Mouse (Mus musculus) left cerebral cortex, postnatal 4 days (tissue): ENCODE measurements at regions not wholly inside any gene's neighbourhood (a gene's known extent, or its start where the extent isn't known, plus 50 kb on each side); places are given as distances from the start of the nearest gene placed in this dataset.
"Not testable (repeated sequence)": the region's sequence is repeated elsewhere in the genome, so short reads cannot be mapped to it uniquely, and the experiment has no call there.

ENCODE experiments used
- DNase-seq: peaks from one replicate; pipeline ENCODE4 v3.0.0-alpha.2; 2022
- intact Hi-C: fragments of 180-260 bp; cut with DNase I; formaldehyde crosslinking; loops from one replicate; pipeline ENCODE4 v1.15.1; 2025

DNA sequence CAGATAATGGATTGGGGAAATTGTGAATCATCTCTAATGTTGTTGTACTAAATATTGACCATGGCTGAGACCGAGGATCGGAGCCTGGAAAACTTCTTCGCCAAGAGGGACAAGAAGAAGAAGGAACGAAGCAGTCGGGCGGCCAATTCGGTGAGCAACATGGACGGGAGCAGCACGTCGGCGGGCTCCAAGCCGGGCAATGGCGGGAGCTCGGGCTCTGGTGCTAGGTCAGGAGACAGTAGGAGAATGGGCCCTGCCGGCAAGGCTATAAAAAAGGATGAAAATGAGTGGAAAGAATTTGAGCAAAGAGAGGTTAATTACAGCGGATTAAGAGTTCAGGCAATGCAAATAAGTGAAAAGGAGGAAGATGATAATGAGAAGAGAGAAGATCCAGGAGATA lies 55.0 kb upstream of the Zfp990 start:
- intact Hi-C loops, DNase-seq: not testable (repeated sequence)

DNA sequence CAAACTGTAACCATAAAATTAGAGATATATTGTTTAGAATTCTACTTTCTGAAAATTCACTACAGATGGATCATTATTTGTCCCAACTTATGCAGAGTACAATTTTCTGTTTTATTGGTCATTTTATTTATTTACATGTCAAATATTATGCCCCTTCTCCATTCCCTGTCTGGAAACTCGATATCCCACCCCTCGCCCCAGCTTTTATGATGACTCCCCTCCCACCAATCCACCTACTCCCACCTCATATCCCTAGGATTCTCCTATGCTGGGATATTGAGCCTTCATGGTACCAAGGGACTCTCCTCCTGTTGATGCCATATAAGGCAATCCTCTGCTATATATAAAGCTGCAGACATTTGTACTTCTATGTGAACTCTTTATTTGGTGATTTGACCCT lies 62.0 kb upstream of the Zfp990 start:
- intact Hi-C loops: no loop called here
- no peak for DNase-seq

GRCm38 (mm10) chr4:145436718-145437117 lies 73.8 kb upstream of the Zfp990 start:
- intact Hi-C loops, DNase-seq: not testable (repeated sequence)

DNA sequence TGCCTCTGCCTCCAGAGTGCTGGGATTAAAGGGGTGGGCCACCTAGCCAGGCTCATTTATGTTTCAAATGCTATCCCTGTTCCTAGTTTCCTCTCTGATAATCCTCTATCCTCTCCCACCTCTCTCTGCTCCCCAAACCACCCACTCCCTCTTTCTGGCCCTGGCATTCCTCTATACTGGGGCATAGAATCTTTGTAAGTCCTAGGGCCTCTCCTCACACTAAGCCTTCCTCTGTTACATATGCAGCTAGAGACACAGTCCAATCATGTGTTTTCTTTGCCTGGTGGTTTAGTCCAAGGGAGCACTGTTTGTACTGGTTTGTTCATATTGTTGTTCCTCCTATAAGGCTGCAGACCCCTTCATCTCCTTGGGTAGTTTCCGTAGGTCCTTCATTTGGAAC lies 76.0 kb upstream of the Zfp990 start:
- intact Hi-C loops: loop anchor here (2.0 kb wide), 1 partner anchor 148 kb away; no protein-coding TSS in a partner anchor
- no peak for DNase-seq

DNA sequence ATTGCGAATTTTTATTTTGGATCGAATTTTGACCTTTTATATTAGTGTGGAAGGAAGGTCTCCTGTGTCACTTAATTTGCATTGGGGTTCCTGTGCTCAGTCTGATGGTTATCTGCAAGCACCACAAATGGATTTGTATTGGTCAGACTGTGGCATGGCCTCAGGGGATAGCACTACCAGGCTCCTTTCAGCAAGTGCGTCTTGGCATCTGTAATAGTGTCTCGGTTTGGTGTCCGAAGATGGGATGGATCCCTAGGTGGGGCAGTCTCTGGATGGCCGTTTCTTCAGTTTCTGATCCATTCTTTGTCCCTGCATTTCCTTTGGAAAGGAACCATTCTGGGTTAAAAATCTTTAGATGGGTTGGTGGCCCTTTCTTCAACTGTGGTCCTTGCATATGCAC lies 76.5 kb upstream of the Zfp990 start:
- DNase-seq: no peak
- intact Hi-C loops: loop anchor here (2.0 kb wide), 1 partner anchor 149 kb away; no protein-coding TSS in a partner anchor

- DNase-seq, intact Hi-C loops: not testable (repeated sequence)
Measured at GRCm38 (mm10) chr4:145433235-145433634, 77.3 kb upstream of the Zfp990 start.

DNA sequence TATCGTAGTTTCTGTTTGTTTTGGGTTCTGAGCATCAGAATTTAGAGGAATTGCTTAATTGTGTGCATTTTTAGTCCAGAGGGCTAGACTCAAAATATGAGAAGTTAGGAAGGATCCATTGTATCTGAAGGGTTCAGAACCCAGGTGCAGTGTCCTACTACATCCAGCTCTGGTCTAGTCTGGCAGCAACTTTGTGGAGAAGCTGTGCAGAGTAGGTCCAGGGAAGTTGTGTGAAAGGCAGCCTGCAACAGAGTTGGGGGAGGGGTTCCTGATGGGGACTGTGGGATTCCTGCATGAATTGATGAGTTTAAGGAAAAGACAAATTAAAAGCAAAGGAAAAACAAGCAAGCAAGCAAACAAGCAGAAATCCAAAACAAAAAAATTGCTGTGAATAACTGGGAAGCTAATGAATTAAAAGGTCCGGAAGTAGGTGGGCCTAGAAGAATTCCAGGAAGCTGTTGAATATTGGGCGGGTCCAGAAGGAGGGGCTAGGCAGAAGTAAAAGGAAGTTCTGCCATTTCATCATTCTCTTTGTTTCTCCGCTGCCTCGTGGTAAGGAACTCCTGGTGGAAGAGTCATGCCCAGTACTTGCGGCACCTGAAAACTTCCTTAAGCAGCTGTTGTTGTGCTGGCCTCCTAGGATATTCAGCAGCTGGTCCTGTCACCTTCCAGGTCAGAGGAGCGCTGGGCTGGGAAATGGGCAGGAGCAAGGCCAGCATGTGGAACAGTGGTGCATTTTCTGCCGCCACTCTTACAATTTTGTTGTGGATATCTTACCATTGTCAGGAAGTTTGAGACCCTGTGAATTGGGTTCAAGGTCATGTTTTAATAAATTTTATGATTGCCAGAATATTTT lies 78.4 kb upstream of the Zfp990 start:
- intact Hi-C loops: no loop called here
- no peak for DNase-seq

GRCm38 (mm10) chr4:145417837-145418236 lies 92.7 kb upstream of the Zfp990 start:
- intact Hi-C loops, DNase-seq: not testable (repeated sequence)

- no peak for DNase-seq
- intact Hi-C loops: no loop called here
Measured at GRCm38 (mm10) chr4:145411141-145411540, 96.2 kb upstream of the Tnfrsf8 start.

DNA sequence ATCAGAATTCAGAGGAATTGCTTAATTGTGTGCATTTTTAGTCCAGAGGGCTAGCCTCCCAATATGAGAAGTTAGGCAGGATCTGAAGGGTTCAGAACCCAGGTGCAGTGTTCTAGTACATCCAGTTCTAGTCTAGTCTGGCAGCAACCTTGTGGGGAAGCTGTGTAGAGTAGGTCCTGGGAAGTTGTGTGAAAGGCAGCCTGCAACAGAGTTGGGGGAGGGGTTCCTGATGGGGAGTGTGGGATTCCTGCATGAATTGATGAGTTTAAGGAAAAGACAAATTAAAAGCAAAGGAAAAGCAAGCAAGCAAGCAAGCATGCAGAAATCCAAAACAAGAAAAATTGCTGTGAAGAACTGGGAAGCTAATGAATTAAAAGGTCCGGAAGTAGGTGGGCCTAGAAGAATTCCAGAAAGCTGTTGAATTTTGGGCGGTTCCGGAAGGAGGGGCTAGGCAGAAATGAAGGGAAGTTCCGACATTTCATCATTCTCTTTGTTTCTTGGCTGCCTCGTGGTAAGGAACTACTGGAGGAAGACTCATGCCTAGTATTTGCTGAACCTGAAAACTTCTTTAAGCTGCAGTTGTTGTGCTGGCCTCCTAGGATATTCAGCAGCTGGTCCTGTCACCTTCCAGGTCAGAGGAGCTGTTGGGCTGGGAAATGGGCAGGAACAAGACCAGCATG lies 95.0 kb upstream of the Tnfrsf8 start:
- DNase-seq: no peak
- intact Hi-C loops: no loop called here

DNA sequence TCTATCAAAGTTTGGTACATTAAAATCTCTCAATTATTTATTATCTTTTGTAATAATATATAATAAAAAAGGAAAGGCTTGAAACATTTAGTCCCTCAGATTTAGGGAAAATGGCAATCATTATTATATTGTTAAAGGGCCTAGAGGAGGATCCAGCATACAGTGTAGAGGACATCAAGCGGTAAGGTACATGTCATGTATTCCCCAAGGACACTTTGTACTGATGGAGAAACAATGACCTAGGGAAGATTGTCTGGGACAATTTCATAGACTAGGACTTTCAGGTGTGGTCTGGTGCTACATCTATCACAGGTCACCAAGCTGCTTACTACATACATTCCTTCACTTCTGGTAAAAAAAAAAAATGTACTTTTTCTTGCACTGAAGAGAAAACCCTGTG lies 91.1 kb upstream of the Tnfrsf8 start:
- DNase-seq, intact Hi-C loops: not testable (repeated sequence)

- DNase-seq, intact Hi-C loops: not testable (repeated sequence)
Measured at GRCm38 (mm10) chr4:145404230-145404629, 89.3 kb upstream of the Tnfrsf8 start.

- intact Hi-C loops, DNase-seq: not testable (repeated sequence)
Measured at GRCm38 (mm10) chr4:145378876-145379275, 63.9 kb upstream of the Tnfrsf8 start.

- DNase-seq, intact Hi-C loops: not testable (repeated sequence)
Measured at GRCm38 (mm10) chr4:145377306-145378067, 62.5 kb upstream of the Tnfrsf8 start.

DNA sequence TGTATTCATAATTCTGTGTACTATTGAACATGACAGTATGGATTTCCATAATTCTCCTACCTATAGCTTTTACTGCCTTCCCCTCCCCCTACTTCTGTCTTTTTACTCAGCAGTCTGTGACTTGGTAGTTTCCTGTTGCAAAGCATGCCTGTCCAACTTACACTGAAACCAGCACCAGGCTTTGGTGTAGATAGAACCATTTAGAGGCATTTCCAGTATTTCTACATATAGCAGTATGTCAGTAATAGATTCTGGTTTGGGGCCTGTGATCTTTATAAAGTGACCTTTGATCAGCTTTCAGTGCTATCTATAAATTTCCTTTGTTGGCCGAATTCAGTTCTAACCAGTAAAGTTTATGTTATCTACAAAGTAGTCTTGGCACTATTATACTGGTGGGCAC lies 54.8 kb upstream of the Tnfrsf8 start:
- DNase-seq: no peak
- intact Hi-C loops: no loop called here

- no peak for DNase-seq
- intact Hi-C loops: no loop called here
Measured at GRCm38 (mm10) chr4:145367274-145367822, 52.4 kb upstream of the Tnfrsf8 start.

GRCm38 (mm10) chr4:145366301-145366700 lies 51.3 kb upstream of the Tnfrsf8 start:
- DNase-seq: no peak

GRCm38 (mm10) chr4:145365793-145366192 lies 50.8 kb upstream of the Tnfrsf8 start:
- intact Hi-C loops, DNase-seq: not testable (repeated sequence)

More at GRCm38 (mm10) chr4:145366301-145366700, 51.3 kb upstream of the Tnfrsf8 start:
- intact Hi-C loops: no loop called here
